Mouse (Mus musculus): ENCODE results near the gene Apom.

DNA sequence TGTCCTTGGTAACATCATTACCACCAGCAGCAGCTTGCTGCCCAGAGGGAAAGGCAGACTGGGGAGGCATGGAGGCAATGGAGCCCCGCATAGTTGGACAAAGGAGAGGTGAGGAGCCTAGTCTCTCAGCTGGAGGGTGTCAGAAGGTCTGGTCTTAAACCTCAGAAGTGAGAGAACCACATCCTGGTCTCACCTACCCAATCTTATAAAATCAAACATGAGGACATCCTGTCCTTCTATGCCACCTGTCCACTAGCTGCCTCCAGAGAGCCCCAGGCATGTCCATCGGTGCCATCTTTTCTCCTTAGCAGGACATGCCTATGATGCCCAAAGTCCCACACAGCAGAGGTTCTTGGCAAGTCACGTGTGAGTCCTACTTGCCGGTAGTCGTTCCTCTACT, 48.2 kb upstream of the Apom start:
- TF ChIP-seq CTCF (IDR thresholded peaks at IDR 0.05; ENCODE audit: low read depth) (no peak), EP300 (IDR thresholded peaks at IDR 0.05; ENCODE audit: low read depth) (no peak)

Measured in heart, postnatal 0 days (tissue).